Mouse (Mus musculus) ovary, adult 2 months (tissue): ENCODE data around the gene Psmd12. TPM values are rescaled to one million over a fixed set of nuclear protein-coding genes. Genes with fewer than 3 reads are reported as not detected.

Experiments used
- polyA plus RNA-seq: library from polyadenylated mRNA; depleted of rRNA; stranded (reverse); fragments of >200 nt; gene quantifications from 2 replicates; pipeline ENCODE4 v1.2.3, GENCODE M21; 2012; rRNA removed

Psmd12 gene
- polyA plus RNA-seq = 8.1 and 9.9 TPM in 2 replicates

DNA sequence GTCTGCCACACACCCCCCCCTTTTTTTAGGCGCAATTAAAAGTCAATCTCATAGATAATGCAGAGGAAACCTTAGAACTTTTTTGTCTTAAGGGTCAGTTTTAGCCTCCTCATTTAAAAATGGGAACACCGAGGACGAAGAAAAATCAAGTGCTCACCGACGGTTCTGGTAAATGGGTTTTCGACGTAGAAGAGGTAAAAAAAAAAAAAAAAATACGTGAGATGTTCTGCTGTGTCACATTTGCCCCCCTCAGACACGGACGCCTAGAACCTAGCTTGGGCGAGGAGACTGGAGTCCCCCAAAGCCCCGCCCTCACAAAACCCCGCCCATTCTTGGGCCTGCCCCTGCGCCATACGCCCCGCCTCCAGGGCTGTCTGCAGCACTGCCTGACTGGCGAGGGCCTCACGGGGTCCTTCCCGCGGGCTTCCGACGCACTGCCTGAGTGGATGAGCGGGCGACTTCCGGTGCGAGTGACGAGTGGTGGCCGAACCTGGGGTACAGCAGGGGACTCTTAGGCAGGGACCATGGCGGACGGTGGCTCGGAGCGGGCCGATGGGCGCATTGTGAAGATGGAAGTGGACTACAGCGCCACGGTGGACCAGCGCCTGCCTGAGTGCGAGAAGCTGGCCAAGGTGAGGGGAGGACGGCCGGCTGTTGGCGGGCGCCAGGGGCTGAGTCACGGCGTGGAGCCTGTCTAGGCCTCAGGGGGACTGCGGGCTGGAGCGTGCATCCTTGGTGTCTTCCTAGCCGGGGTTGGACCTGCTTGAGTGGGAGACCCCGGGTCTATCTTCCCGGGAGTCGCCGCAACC is at the start of gene Psmd12:
Gene Psmd12 (plus strand): TSS at position 432 of the 809 bp plus-strand sequence.

DNA sequence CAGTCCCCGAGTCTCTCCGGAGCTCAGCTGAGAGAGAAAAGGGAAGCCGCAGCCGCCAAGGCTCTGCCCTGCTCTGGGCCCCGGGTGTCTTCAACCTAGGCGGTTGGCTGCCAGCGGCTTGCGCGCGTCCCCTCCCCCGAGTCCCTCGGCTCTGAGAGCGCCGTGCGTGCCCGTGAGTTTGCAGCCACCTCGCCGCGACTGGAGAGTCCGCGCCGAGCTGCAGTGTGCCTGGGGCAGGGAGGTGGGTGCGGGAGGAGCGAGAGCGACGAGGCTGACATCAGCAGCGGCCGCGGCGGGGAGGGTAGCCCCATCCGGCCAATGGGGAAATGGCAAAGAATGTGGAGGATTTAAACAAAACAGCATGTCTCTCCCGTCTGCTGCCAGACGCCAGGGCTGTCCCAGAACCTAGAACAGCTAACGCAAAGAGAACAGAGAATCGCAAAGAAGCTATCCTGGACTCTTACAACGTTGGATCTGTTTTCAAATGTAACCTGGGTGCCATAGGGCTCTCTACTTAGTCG is 8.7 kb upstream of the Psmd12 start, which contains the start of gene Pitpnc1:
Gene Pitpnc1 (minus strand): TSS at position 179 of the 521 bp plus-strand sequence.

GRCm38 (mm10) chr11:107547351-107548203 is 68.3 kb downstream of the Psmd12 start, which contains the start of gene Helz:
Gene Helz (plus strand): TSS chr11:107547930.

Other genes with a start within 250 kb of the Psmd12 start
- gene Pitpnc1, start 8.8 kb upstream of the Psmd12 start, polyA plus RNA-seq = 3.7 and 4.6 TPM in 2 replicates
- 12.7 and 19.6 TPM in 2 replicates for gene Helz, start 68.4 kb downstream of the Psmd12 start, polyA plus RNA-seq
- 0.29 TPM in 1 of 2 replicates, not detected in the other for gene Cacng1, start 237.0 kb downstream of the Psmd12 start, polyA plus RNA-seq